Mouse (Mus musculus): ENCODE measurements around the gene Srms. TPM values are rescaled to one million over a fixed set of nuclear protein-coding genes. Genes with fewer than 3 reads are reported as not detected.

Gene Srms
- polyA plus RNA-seq, 1 experiment: 0.91 TPM

DNA sequence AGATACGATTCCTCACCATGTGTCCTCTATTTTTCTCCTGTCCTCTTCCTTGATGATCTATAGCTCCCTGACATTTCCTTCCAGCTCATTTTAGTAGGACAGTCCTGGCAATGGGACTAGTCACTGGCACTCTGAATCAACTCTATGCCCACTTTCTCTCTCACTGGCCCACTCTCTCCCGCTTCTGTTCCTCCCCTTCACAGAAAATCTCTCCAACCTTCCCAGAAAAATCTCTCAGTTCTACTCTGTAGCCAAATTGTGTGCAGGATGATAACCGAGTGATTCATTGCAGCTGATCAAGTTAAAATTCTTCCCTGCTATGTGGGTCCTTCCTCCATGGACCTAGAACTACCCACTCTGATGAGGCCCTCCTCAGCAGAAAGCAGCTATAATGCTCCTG is 38.3 kb downstream of the Srms start:
- no peak for DNase-seq
- WGBS: 89% methylated on average over 3 of the region's 3 CpGs
- no peak for TF ChIP-seq CTCF (conservative IDR thresholded peaks at IDR 0.05; ENCODE audit: insufficient read depth, insufficient read length, low read depth, low read length)
- TF ChIP-seq POLR2A (IDR thresholded peaks at IDR 0.05; ENCODE audit: low read depth, low read length): no peak
- Histone ChIP-seq H3K4me3 (ENCODE audit: insufficient read depth, low read depth, low read length) (no peak overlapping the region), H3K27ac (ENCODE audit: insufficient read depth, low read depth, low read length) (no peak overlapping the region), H3K27me3 (replicated peaks; ENCODE audit: control insufficient read depth, insufficient read depth, low read length) (no peaks in the 10 kb centered on the region), H3K36me3 (ENCODE audit: control insufficient read depth, insufficient read depth, low read length) (no peaks in the 10 kb centered on the region), H3K4me1 (ENCODE audit: control insufficient read depth, insufficient read depth, low read length) (no peaks in the 10 kb centered on the region)

DNA sequence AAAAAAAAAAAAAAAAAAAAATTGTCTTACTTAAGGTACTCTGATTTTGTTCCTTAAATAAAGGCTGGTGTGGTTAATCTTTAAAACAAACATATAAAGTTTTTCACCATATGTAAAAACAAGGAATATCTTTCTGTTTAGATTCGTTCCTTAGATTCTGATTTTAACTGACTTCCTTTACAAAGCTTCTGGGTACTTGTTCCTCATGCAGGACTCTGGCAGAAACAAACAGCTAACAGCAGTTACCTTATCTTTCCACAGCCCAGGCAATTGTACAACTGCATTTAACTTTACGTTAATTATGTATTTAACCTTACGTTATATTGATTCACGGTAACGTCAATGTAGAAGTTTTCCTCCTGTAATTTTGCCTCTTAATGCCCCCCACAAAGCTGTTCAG is 46.5 kb downstream of the Srms start:
- 81% methylated on average over 5 of the region's 5 CpGs for WGBS
- DNase-seq: no peak
- Histone ChIP-seq H3K4me1 (ENCODE audit: control insufficient read depth, insufficient read depth, low read length) (no peaks in the 10 kb centered on the region), H3K36me3 (ENCODE audit: control insufficient read depth, insufficient read depth, low read length) (no peaks in the 10 kb centered on the region), H3K27ac (ENCODE audit: insufficient read depth, low read depth, low read length) (no peak overlapping the region), H3K27me3 (replicated peaks; ENCODE audit: control insufficient read depth, insufficient read depth, low read length) (no peaks in the 10 kb centered on the region; the same call in 1 of the 2 replicates), H3K4me3 (ENCODE audit: insufficient read depth, low read depth, low read length) (no peak overlapping the region)
- TF ChIP-seq CTCF (conservative IDR thresholded peaks at IDR 0.05; ENCODE audit: insufficient read depth, insufficient read length, low read depth, low read length): no peak

DNA sequence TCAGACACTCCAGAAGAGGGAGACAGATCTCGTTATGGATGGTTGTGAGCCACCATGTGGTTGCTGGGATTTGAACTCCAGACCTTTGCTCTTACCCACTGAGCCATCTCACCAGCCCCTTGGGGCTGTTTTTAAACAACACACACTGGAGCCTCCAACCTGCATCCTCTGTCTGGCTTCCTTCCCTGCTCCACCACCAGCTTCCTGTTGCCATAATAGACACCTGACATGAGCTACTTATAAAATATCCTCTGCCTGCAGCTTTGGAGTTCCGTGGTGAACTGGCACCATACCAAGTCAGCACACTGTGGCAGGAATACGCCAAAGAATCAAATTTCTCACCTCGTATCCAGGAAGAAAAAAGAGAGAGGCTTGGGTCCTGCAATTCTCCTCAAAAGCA is 52.2 kb downstream of the Srms start:
- TF ChIP-seq POLR2A (IDR thresholded peaks at IDR 0.05; ENCODE audit: low read depth, low read length): no peak
- TF ChIP-seq CTCF (conservative IDR thresholded peaks at IDR 0.05; ENCODE audit: insufficient read depth, insufficient read length, low read depth, low read length): no peak
- Histone ChIP-seq H3K27me3 (replicated peaks; ENCODE audit: control insufficient read depth, insufficient read depth, low read length) (no peaks in the 10 kb centered on the region), H3K36me3 (ENCODE audit: control insufficient read depth, insufficient read depth, low read length) (no peaks in the 10 kb centered on the region), H3K4me1 (ENCODE audit: control insufficient read depth, insufficient read depth, low read length) (no peaks in the 10 kb centered on the region), H3K27ac (ENCODE audit: insufficient read depth, low read depth, low read length) (no peak overlapping the region), H3K4me3 (ENCODE audit: insufficient read depth, low read depth, low read length) (no peak overlapping the region)
- no peak for DNase-seq
- WGBS: 34% methylated on average over 4 of the region's 4 CpGs

DNA sequence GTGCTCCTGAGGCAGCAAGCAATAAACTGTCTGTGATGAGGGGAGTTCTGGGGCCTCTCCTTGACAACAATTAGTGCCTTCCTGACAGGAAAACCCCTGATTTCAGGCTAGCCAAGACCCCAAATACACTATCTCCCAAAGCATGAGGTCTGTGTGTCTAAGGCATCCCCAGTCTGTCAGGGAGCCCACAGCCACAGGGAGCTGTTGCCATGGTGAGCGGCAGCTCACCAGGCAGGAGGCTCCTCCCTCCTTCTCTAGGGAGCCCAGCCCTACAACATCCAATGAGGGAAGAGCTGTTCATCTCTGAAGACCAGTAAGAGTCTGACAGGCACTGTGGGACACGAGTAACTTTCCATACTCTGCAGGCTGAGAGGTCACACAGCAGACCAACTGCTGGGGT is 53.2 kb downstream of the Srms start:
- WGBS: 4% methylated on average over 2 of the region's 2 CpGs
- Histone ChIP-seq H3K4me1 (ENCODE audit: control insufficient read depth, insufficient read depth, low read length) (no peaks in the 10 kb centered on the region), H3K27ac (ENCODE audit: insufficient read depth, low read depth, low read length) (no peak overlapping the region), H3K4me3 (ENCODE audit: insufficient read depth, low read depth, low read length) (no peak overlapping the region), H3K27me3 (replicated peaks; ENCODE audit: control insufficient read depth, insufficient read depth, low read length) (no peaks in the 10 kb centered on the region), H3K36me3 (ENCODE audit: control insufficient read depth, insufficient read depth, low read length) (no peaks in the 10 kb centered on the region)
- DNase-seq: no peak
- TF ChIP-seq CTCF (conservative IDR thresholded peaks at IDR 0.05; ENCODE audit: insufficient read depth, insufficient read length, low read depth, low read length) (no peak), POLR2A (IDR thresholded peaks at IDR 0.05; ENCODE audit: low read depth, low read length) (no peak)

DNA sequence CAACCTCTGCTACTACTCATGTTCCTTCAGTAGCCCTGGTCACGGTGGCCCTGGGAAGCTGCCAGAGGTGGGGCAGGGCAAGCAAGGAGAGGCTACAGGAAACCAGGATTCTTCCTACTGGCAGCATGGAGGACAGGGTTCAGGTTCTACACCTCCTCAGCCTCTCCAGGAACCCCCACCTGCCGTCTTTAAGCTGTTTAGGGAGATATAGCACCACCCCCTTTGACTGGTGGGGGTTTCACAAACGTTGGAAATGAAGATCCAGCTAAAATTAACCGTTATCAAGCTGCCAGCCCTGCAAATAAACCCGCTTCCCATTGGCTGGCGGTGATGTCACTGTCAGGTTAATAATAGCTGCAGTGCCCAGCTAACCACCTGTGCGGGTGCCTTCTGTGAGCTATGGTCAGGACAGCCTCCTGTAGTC is 53.9 kb downstream of the Srms start:
- Histone ChIP-seq H3K27ac (ENCODE audit: insufficient read depth, low read depth, low read length) (no peak overlapping the region), H3K27me3 (replicated peaks; ENCODE audit: control insufficient read depth, insufficient read depth, low read length) (no peaks in the 10 kb centered on the region), H3K36me3 (ENCODE audit: control insufficient read depth, insufficient read depth, low read length) (no peaks in the 10 kb centered on the region), H3K4me3 (ENCODE audit: insufficient read depth, low read depth, low read length) (no peak overlapping the region), H3K4me1 (ENCODE audit: control insufficient read depth, insufficient read depth, low read length) (no peaks in the 10 kb centered on the region)
- 47% methylated on average over 7 of the region's 7 CpGs for WGBS
- TF ChIP-seq POLR2A (IDR thresholded peaks at IDR 0.05; ENCODE audit: low read depth, low read length) (no peak), CTCF (conservative IDR thresholded peaks at IDR 0.05; ENCODE audit: insufficient read depth, insufficient read length, low read depth, low read length) (no peak)
- no peak for DNase-seq

DNA sequence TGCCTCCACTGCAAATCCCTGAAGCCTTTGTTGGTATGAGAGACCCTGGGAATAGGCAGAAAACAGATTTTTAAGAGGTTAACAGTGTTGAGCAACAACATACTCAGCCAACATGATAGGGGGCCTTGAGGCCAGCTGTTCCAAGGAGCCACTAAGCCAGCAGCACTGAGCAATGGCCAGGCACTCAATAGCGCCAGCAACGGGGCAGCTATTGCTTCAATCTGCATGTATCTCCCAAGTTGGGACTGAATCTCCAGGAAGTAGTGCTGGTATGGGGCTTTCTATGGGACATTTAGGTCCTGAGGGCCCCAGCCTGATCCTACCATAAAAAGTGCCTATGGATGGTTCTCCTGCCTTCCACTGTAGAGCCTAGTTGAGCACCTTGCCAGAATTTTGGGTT is 54.5 kb downstream of the Srms start:
- Histone ChIP-seq H3K4me3 (ENCODE audit: insufficient read depth, low read depth, low read length) (no peak overlapping the region), H3K27me3 (replicated peaks; ENCODE audit: control insufficient read depth, insufficient read depth, low read length) (no peaks in the 10 kb centered on the region), H3K36me3 (ENCODE audit: control insufficient read depth, insufficient read depth, low read length) (no peaks in the 10 kb centered on the region), H3K4me1 (ENCODE audit: control insufficient read depth, insufficient read depth, low read length) (no peaks in the 10 kb centered on the region), H3K27ac (ENCODE audit: insufficient read depth, low read depth, low read length) (no peak overlapping the region)
- TF ChIP-seq POLR2A (IDR thresholded peaks at IDR 0.05; ENCODE audit: low read depth, low read length) (no peak), CTCF (conservative IDR thresholded peaks at IDR 0.05; ENCODE audit: insufficient read depth, insufficient read length, low read depth, low read length) (no peak)
- WGBS: 78% methylated on average over 2 of the region's 2 CpGs
- DNase-seq: no peak

DNA sequence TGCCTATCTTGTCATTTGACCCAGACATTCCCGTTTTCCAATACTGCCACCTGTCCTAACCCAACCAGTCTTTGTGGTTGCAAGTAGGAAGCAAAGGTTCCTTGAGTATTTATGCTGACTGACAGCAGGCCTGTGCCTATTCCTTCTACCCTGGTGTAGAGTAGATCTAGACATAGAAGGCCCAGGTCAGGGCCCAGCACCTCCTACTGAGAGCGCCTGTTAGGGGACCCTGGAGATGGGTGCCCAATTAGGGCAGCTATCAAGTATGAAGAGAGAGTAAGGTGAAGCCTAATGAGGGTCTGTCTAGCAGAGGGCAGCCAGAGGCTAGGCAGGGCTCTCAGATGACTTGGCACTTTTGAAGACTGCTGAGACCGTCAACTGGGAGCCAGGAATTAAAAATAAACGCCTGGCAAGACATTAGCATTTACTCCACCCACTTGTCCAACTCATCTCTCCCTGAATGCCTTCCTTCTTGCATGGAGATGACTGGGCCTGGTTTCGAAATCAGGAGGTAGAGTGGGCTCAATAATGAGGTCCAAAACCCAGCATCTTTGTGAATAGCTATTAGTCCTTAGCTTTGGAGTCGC is 55.2 kb downstream of the Srms start:
- no peak overlapping the region for H3K4me3 ChIP-seq (ENCODE audit: insufficient read depth, low read depth, low read length)
- no peak overlapping the region for H3K27ac ChIP-seq (ENCODE audit: insufficient read depth, low read depth, low read length)
- no peaks in the 10 kb centered on the region for H3K36me3 ChIP-seq (ENCODE audit: control insufficient read depth, insufficient read depth, low read length)
- no peak for DNase-seq
- H3K4me1 ChIP-seq (ENCODE audit: control insufficient read depth, insufficient read depth, low read length): no peaks in the 10 kb centered on the region
- WGBS: 77% methylated on average over 6 of the region's 6 CpGs
- TF ChIP-seq POLR2A (IDR thresholded peaks at IDR 0.05; ENCODE audit: low read depth, low read length) (no peak), CTCF (conservative IDR thresholded peaks at IDR 0.05; ENCODE audit: insufficient read depth, insufficient read length, low read depth, low read length) (no peak)
- H3K27me3 ChIP-seq (replicated peaks; ENCODE audit: control insufficient read depth, insufficient read depth, low read length): no peaks in the 10 kb centered on the region
